Mouse (Mus musculus) spleen, adult 2 months (tissue): ENCODE results near the gene Top2a.
A peak's percentile ranks its signal among the peaks of the same experiment; 100 is the strongest.

Source experiments
- CTCF ChIP-seq: fragments of 200-500 bp; IDR thresholded peaks from 2 replicates; pipeline ENCODE4 v1.5.1; 2011; ENCODE audit warnings: mild to moderate bottlenecking, inconsistent platforms; ENCODE audit not compliant: insufficient read depth, insufficient read length, insufficient replicate concordance; ENCODE audit errors: extremely low read depth
- POLR2A ChIP-seq: fragments of 200-500 bp; IDR thresholded peaks from 2 replicates; pipeline ENCODE4 v1.6.1; 2011; ENCODE audit warnings: low read depth, low read length, inconsistent platforms

DNA sequence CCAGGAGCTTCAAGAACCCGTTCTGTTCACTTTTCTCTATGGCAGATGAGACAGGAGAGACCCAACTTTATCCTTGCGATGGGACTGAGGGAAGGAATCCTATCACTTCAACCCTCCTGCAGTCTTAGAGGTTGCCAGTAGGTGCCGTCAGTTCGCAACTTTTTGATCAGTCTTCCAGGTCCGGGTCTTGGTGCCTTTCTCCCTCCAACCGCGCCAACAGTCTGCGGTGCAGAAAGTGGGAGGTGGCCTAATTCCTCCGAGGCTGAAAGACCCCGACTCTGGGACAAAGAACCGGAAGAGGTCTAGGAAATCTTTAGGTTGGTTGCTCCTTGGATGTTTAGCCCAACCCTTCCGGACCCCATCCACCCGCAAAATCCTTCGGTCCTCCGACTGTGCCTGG is 15.8 kb upstream of the Top2a start:
- TF ChIP-seq CTCF = peak; percentile 78; the same call in 1 of the 2 replicates
- TF ChIP-seq POLR2A = no peak
